Mouse (Mus musculus): ENCODE data around the gene Tnrc6c.

- no peak for TF ChIP-seq EP300 (optimal IDR thresholded peaks at IDR 0.05)
- no peak for TF ChIP-seq CTCF (IDR thresholded peaks at IDR 0.05; ENCODE audit: low read depth)
Measured at GRCm38 (mm10) chr11:117791441-117791761, 137.3 kb downstream of the Tnrc6c start.
